Mouse (Mus musculus): ENCODE measurements at regions not wholly inside any gene's neighbourhood (a gene's known extent, or its start where the extent isn't known, plus 50 kb on each side); places are given as distances from the start of the nearest gene placed in this dataset.

- no peak for DNase-seq (ENCODE audit: low read depth, low spot score)
These were observed 142.1 kb downstream of the Pik3r1 start for GRCm38 (mm10) chr13:101625922-101626321.

DNA sequence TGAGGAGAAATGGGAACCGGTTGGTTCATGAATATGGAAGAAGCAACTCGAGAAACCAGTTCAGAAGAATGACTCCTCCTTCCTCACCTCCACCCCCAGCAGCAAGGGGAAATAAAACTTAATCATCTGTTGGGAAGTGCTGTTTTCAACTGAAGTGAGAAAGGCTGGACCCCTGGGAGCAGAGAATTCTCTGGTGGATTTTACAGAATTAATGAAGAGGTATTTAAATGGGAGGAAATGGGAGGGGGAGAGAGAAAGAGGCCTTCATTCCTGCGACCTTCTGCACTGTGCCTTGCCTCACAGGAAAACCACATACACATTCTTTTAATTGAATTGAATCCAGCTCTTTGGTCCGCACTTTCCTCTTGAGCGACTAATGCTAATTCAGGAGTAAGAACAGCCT lies 143.8 kb downstream of the Pik3r1 start:
- no peak for DNase-seq (ENCODE audit: low read depth, low spot score)

DNA sequence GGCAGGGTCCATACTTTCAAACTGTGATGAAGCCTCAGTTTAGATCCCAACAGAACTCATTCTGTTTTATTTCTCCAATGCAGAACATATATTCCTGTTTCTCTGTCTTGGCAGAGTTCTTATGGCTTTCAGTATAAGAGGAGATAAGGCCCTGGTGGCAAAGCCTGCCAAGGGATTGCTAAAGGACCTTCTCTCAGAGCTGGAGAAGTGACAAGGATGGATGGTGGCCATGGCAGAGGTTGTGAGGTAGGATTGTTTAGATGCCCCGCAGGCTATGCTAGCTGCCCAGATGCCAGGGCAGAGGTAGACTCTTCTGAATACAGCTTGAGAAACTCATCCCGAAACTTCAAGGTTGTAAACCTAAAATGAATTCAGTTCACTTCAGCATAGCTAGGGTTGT lies 145.4 kb downstream of the Pik3r1 start:
- DNase-seq (ENCODE audit: low read depth, low spot score): no peak

GRCm38 (mm10) chr13:101620660-101621059 lies 147.4 kb downstream of the Pik3r1 start:
- no peak for DNase-seq (ENCODE audit: low read depth, low spot score)

DNA sequence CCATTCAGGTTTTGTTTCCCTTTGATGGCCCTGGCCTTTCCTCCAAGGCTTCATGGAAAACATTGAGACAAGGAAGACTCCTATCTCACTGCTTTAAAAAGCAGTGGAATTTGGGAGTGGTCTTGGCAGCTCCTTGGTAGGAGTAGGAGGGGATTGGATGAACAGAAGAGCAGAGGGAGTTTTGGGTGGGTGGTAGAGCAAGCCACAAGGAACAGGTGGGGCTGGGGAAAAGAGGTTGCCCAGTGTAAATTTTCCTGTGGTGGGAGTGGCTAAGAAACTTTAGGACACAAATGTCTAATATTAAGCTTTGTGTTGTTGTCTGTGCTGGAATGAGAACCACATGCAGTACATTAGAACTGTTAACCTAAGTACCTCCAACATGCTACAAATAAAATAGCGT lies 148.9 kb downstream of the Pik3r1 start:
- no peak for DNase-seq (ENCODE audit: low read depth, low spot score)

GRCm38 (mm10) chr13:101612786-101613185 lies 155.2 kb downstream of the Pik3r1 start:
- peak; percentile 56 for DNase-seq (ENCODE audit: low read depth, low spot score)

DNA sequence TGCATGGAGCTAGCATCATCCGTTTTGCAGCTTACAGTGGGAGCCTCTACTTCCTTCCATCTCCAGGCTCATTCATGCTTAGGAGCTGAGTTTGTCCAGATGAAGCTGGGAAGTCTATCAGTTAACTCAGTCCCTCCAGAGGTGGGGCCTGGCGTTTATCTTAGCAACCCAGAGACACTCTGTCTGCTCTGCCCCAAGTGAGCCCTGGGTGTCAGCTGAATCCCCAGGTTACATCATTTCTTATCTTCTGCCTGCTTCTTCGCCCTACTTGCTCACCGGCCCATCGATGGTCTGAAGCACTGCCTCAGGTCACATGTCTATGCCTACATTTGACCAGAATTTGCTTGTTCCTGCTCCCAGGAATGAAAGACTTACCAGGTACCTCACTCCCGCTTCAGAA lies 156.3 kb downstream of the Pik3r1 start:
- peak; percentile 13 for DNase-seq (ENCODE audit: low read depth, low spot score)

DNA sequence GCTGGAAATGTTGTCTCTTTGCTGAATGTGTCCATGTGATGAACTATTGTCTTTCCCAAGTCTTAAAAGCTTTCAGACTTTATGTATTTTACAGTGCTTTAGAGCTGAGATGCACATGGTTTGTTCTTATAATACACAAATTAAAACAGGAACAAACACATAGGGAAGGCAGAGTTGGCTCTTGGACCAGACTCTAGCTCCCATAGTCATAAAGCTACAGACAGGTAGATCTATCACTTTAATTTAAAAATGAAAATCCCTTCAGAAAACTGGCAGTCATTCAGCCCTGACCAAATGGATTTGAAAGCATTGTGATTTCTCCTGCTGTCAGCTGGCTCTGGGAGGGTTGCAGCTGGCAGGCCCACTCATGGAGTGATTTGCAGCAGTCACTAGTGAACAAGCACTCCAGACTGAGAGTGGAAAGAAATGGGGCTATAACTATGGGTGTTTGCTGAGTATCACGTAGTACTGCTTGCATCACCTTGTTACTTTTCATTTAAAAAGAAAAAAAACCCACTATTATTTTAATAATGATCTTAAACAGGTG lies 161.8 kb downstream of the Pik3r1 start:
- DNase-seq (ENCODE audit: low read depth, low spot score): no peak

DNA sequence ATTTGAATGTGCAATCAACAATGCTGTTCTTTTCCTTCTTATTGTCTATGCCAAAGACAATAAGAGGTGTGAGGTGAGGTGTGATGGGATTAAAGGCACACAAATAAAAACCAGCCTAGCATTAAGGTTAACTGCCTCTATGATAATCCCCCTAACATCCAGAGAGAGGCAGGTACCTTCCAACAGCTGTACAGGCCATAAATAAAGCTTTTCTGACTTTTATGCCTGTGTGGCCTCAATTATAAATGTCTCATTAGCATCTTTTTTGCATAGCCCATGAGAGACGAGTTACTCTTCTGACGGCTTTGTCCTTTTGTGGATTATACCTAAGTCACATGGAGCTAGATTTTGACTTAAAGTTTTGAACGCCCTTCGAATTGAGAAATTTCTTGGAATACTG lies 162.3 kb downstream of the Pik3r1 start:
- DNase-seq (ENCODE audit: low read depth, low spot score): no peak

- DNase-seq (ENCODE audit: low read depth, low spot score): no peak
These were observed 163.0 kb downstream of the Pik3r1 start for GRCm38 (mm10) chr13:101605051-101605450.

DNA sequence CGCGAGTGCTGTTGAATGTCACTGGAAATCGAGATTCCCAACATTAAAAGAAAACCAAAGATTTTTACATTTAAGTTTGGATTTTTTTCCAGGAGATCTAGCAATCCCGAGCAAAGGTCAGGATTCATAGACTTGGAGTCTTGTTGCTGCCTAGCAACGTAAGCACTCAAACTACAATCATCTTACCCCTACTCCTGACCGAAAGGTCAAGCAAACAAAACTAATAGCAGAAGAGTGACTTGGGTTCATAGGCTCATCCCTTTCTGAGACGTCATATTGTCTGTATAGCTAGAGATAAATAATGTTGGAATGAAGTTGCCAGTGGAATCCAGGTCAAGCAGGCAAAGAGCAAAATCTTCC lies 169.9 kb downstream of the Pik3r1 start:
- DNase-seq (ENCODE audit: low read depth, low spot score): no peak

- DNase-seq (ENCODE audit: low read depth, low spot score): no peak
These were observed 170.5 kb downstream of the Pik3r1 start for GRCm38 (mm10) chr13:101597243-101598125.

DNA sequence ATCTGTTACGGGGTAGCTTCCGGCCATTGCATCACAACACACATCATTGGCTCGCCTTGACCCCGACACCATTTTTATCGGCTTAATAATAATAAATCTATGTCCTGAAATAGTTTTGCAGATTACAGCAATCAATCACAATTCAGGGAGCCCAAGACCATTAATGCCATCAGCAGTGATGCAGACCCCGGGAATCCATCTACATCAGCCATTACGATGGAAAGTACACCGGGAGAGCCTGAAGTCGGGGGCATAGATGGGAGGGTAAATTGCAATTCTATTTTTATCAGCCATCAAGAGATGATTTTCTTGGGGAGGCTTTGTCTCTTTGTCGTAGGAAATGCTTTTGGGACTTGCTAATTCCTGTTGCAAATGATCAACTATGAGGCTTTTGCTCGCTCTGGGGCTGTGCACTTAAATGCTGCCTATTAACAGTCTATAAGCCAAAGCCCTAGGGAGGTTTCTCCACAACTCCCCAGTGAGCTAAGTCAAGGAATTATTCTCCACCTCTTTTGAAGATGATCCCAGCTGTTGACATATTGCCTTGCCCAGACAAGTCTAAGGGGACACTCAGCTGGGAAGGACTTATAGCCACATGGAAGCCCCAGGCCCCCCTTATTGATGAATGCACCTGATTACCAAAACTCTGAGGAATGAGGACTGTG lies 173.4 kb downstream of the Pik3r1 start:
- no peak for DNase-seq (ENCODE audit: low read depth, low spot score)

DNA sequence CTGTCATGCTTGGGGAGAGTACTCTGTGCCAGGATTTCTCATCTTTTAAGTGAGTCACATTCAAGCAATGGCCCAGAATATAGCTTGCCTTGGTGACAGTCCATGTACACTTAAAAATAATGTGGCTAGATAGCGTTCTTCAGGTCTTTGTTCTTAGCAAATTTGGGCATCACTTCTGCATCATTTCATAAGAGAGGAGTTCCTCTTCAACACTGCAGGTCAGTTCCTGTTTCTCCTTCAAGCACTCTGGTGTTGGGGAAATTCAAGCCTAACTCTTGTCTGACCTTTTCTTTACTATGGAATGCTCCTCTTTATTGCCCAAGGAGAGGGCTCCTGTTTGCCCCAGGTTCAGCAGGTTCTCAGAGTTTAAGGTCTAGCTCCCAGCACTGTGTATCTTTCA lies 175.7 kb downstream of the Pik3r1 start:
- no peak for DNase-seq (ENCODE audit: low read depth, low spot score)

DNA sequence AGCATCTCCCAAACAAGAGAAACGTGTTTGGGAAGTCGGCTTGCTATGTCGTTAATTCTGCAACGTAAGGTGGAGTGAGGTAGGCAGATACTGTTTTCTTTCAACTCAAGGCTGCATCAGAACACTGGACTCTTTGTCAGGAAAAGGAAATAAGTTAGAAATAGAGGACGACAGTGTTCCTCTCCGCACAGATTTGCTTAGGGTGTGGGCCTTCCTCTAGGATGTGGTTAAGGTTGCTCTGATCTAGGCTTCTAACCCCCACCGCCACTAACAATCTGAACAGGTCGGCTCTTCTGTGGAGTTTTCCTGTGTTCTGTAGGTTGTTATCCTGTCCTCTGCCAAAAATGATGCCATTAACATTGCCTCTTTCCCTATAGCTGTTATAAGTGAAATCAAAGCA lies 179.1 kb downstream of the Pik3r1 start:
- no peak for DNase-seq (ENCODE audit: low read depth, low spot score)

DNA sequence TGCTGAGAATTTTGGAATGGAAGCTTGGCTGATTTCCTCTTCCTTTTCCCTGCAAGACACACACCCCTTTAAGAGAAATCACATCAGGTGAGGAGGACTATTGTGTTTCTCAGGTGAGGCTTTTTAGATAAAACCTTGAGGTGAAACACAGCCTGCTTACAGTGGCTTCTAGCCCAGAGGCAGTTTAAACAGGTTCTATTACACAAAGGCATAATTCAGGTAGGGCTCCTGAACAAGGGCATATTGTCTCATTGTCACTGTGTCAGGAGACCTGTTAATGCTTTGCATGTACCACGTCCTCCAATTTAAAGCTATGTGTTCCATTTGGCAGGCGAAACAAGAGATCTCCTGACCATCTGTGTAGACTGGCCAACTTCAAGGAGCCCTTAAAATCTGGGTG lies 181.2 kb downstream of the Pik3r1 start:
- DNase-seq (ENCODE audit: low read depth, low spot score): no peak

DNA sequence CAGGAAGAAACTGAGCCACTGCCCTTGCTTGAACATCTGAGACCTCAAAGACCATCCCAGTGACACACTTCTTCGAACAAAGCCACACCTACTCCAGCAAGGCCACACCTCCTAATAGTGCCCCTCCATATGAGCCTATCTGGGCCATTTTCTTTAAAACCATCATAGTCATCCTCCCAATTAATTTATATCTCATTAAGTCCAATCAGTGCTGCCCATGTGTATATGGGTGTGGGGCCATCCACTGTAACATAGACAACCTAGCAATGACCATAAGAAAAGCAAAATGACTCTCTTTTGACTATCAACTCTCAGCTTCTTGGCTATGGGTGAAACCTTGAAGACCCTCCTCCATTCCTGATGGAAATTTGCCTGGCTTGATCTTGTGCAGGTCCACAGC lies 191.5 kb downstream of the Pik3r1 start:
- no peak for DNase-seq (ENCODE audit: low read depth, low spot score)

- DNase-seq (ENCODE audit: low read depth, low spot score): peak; percentile 16
These were observed 195.0 kb downstream of the Pik3r1 start for GRCm38 (mm10) chr13:101572809-101573590.

DNA sequence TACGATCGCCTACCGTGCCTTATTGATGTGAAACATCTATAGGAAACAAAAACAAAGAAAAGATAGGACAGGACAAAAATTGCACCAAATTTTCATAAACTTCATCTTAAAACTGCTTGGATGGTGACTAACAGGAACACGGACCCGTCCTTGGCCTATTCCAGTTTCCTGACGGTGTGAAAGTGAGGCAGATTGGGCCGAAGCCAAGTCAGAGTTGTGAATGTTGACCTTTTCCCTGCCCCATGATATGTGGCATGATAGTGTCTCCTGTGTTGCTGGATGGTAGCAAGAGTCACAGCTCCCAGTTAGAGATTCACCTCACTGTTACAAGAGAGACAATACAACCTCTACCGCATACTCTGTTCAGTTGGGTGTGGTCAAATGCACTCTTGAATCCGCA lies 195.8 kb downstream of the Pik3r1 start:
- DNase-seq (ENCODE audit: low read depth, low spot score): no peak

DNA sequence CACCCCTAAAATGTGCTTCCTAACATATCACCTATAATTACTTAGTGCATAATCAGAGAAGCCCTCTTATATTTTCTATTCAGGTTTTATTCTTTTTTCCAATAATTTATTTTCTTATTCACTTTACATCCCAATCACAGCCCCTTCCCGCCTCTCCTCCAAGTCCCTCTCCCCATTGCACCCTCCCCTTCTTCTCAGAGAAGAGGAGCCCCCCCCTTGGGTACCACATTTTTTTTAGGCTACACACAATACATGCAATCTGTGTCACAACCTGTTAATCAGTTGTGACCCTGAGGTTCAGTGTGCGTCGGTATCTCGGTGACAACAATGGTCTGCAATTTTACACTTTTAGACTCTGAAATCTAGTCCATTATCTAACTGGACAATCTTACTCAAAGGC lies 198.0 kb downstream of the Pik3r1 start:
- DNase-seq (ENCODE audit: low read depth, low spot score): no peak

DNA sequence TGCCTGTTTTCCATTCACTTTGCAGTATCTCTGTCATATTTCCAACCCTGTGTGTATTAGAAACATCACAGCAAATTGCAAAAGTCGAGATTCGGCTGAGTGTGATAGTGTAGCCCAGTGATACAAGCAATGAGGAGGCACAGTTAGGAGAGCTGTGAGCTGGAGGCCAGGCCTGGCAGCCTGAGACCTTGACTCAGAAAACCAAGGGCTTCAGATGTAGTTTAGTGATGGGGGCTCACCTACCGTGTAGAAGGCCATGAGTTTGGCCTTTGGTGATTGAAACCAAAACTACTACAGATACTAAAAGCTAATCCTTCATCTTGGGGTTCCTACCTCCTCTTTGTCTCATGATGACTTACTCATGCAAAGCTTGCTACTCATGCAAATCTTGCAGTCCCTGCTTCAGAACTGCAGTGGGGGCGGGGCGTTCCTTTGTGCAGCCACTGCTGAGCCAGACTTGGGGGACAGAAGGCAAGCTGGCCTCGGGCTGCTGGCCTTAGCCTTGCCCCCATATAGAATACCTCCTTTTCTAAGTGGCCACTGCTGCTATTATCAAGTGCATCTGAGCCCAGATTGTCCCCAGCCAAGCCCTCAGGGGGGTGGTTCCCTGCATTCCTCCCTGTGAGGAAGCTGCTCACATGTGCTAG lies 198.9 kb downstream of the Pik3r1 start:
- DNase-seq (ENCODE audit: low read depth, low spot score): no peak

DNA sequence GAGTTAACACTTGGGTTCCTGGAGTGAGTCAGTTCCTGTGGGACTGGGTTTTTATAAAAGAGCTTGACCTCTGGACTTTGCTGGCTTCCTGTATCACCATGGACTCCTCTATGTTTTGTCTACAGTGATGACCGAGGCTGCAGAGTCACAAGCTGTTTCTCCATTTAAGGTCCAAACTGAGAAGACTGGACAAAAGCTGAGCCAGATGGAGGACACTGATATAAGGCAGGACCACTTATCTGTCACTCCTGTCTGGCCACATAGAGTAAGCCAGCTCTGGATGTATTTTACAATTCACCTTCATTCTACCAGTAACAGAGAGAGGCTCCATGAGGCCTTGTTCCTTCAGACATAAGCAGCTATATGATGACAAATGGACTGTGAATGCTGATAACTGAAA lies 202.7 kb downstream of the Pik3r1 start:
- DNase-seq (ENCODE audit: low read depth, low spot score): no peak
